Mouse (Mus musculus) activated CD4-positive, CD25-positive, alpha-beta regulatory T cell, adult 9 weeks (primary cell): ENCODE results near the gene Efna5. TPM values are rescaled to one million over a fixed set of nuclear protein-coding genes. Genes with fewer than 3 reads are reported as not detected.

Source experiments
- polyA plus RNA-seq: library from polyadenylated mRNA; unstranded; fragments of 100-300 nt; shearing (Covaris generic); gene quantifications from one replicate; pipeline ENCODE4 v1.2.1, GENCODE M21; 2017

The Efna5 gene
- polyA plus RNA-seq: not detected

DNA sequence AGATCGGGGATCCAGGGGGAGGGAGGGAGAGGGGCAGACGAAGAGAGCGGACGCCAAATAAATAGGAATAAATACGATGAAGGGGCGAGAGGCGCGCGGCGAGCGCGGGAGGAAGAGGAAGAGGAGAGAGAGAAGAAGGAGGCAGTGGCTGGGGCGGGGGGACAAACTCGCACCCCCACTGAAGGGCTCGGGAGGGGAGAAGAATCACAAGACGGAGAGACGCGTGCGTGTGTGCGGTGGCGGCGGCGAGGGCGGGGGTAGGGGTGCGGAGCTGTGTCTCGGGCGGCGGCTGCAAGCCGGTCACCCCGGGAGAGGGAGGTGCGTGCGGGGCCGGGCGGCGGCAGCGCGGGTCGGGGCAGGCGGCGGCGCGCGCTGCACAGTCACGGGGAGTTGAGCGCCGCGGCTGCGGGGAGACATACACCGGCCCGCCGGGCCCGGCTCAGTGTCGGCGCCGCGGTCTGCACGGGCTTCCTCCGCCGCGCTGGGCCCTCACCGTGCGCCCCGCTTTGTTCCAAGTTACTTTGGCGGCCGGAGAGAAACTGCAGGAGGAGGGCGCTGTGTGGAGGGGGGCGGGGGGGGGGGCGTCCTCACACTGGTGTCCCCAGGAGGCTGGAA, at the start of gene Efna5:
Gene Efna5, minus strand, starts transcription at position 142 of the 615 bp plus-strand sequence.

